Mouse (Mus musculus): ENCODE data around the gene Camkmt.

Gene Camkmt

GRCm38 (mm10) chr17:85495012-85495754, 404.8 kb downstream of the Camkmt start:
- no peak for DNase-seq (ENCODE audit: low spot score)

GRCm38 (mm10) chr17:85495871-85496270, 405.5 kb downstream of the Camkmt start:
- DNase-seq (ENCODE audit: low spot score): no peak

- DNase-seq (ENCODE audit: low spot score): no peak
These were observed 414.5 kb downstream of the Camkmt start for GRCm38 (mm10) chr17:85504888-85505287.

GRCm38 (mm10) chr17:85506206-85507088, 416.1 kb downstream of the Camkmt start:
- no peak for DNase-seq (ENCODE audit: low spot score)

- DNase-seq (ENCODE audit: low spot score): no peak
These were observed 416.7 kb downstream of the Camkmt start for GRCm38 (mm10) chr17:85507089-85507460.
